Mouse (Mus musculus): Measurements from ENCODE around the gene Rnpep. TPM values are rescaled to one million over a fixed set of nuclear protein-coding genes. Genes with fewer than 3 reads are reported as not detected.

The Rnpep gene
- total and polyA plus RNA-seq, 2 experiments from 2014 or later = 52.4 to 79.7 TPM

- H3K27me3 ChIP-seq (ENCODE audit: insufficient read depth, low read length) = no peaks in the 10 kb centered on the region
- H3K4me2 ChIP-seq (ENCODE audit: low read depth, low read length, poor library complexity, severe bottlenecking) = no peak overlapping the region
- no peak for ATAC-seq (ENCODE audit: low FRiP score)
- H3K27ac ChIP-seq (ENCODE audit: low read depth, low read length) = no peak overlapping the region
- H3K4me3 ChIP-seq (ENCODE audit: low read depth, low read length) = no peak overlapping the region
- H3K9me3 ChIP-seq (ENCODE audit: low read length) = no peaks in the 10 kb centered on the region
- H3K4me1 ChIP-seq (ENCODE audit: insufficient read depth, low read length) = no peaks in the 10 kb centered on the region
- peaks cover 48% of the 10 kb centered on the region for H3K36me3 ChIP-seq (ENCODE audit: insufficient read depth, low read length)
- H3K9ac ChIP-seq (replicated peaks; ENCODE audit: low read length, poor library complexity, severe bottlenecking) = no peak overlapping the region
- 88% methylated on average over 9 of the region's 9 CpGs for WGBS
- no peak for TF ChIP-seq CTCF (IDR thresholded peaks at IDR 0.05)
- no peak for DNase-seq (ENCODE audit: low spot score)
Observed at GRCm38 (mm10) chr1:135263316-135263715, 20.6 kb downstream of the Rnpep start.

DNA sequence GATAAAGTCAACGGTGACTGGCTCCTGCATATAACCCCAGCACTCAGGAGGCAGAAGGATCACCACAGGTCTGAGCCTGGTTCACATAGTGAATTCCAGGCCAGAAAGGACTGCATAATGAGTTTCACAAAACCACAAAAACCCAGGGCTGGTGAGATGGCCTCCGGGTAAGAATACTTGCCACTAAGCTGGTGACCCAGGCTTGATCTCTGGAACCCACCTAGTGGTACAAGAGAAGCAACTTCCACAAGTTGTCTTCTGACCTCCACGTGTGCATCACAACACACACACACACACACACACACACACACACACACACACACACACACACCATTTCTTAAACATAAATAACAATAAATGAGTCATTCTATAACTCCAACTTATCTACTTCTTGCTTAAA is 21.6 kb downstream of the Rnpep start:
- no peak overlapping the region for H3K9ac ChIP-seq (replicated peaks; ENCODE audit: low read length, poor library complexity, severe bottlenecking)
- ATAC-seq (ENCODE audit: low FRiP score) = no peak
- no peaks in the 10 kb centered on the region for H3K9me3 ChIP-seq (ENCODE audit: low read length)
- H3K27me3 ChIP-seq (ENCODE audit: insufficient read depth, low read length) = no peaks in the 10 kb centered on the region
- no peak for DNase-seq (ENCODE audit: low spot score)
- H3K4me1 ChIP-seq (ENCODE audit: insufficient read depth, low read length) = no peaks in the 10 kb centered on the region
- H3K4me3 ChIP-seq (ENCODE audit: low read depth, low read length) = no peak overlapping the region
- no peak overlapping the region for H3K27ac ChIP-seq (ENCODE audit: low read depth, low read length)
- H3K36me3 ChIP-seq (ENCODE audit: insufficient read depth, low read length) = peaks cover 42% of the 10 kb centered on the region
- no peak overlapping the region for H3K4me2 ChIP-seq (ENCODE audit: low read depth, low read length, poor library complexity, severe bottlenecking)
- WGBS = 87% methylated on average over 3 of the region's 3 CpGs
- 0 out of 2 replicates have a peak, but pooled peaks have one; percentile 19 for TF ChIP-seq CTCF (IDR thresholded peaks at IDR 0.05)

DNA sequence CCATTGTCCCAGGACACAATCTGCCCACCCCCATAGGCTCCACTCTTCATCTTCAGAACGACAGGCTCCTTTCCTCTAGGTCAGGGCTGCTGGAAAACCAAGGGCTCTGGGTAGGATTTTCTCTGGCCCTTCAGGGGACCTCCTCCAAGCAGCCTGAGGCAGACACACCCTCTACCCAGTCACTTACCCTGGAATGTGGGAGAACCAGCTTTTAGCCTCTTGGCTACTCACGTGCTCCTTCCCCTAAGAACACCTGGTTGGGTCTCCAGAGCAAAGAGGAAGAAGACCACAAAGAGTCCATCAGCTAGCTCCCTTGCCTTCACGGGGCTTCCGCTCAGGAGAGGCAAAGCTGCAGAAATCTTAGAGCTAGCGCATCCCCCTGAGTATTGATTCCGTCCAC is 23.0 kb downstream of the Rnpep start:
- ATAC-seq (ENCODE audit: low FRiP score) (no peak), DNase-seq (ENCODE audit: low spot score) (no peak)
- Histone ChIP-seq H3K27me3 (ENCODE audit: insufficient read depth, low read length) (no peaks in the 10 kb centered on the region), H3K9ac (replicated peaks; ENCODE audit: low read length, poor library complexity, severe bottlenecking) (no peak overlapping the region), H3K9me3 (ENCODE audit: low read length) (no peaks in the 10 kb centered on the region), H3K27ac (ENCODE audit: low read depth, low read length) (no peak overlapping the region), H3K4me1 (ENCODE audit: insufficient read depth, low read length) (no peaks in the 10 kb centered on the region), H3K4me3 (ENCODE audit: low read depth, low read length) (no peak overlapping the region), H3K4me2 (ENCODE audit: low read depth, low read length, poor library complexity, severe bottlenecking) (no peak overlapping the region), H3K36me3 (ENCODE audit: insufficient read depth, low read length) (peaks cover 31% of the 10 kb centered on the region)
- TF ChIP-seq CTCF (IDR thresholded peaks at IDR 0.05) = no peak
- WGBS = 75% methylated on average over 6 of the region's 6 CpGs

- peak; percentile 90 for TF ChIP-seq CTCF (IDR thresholded peaks at IDR 0.05)
- Histone ChIP-seq H3K36me3 (ENCODE audit: insufficient read depth, low read length) (peaks cover 19% of the 10 kb centered on the region), H3K4me1 (ENCODE audit: insufficient read depth, low read length) (no peaks in the 10 kb centered on the region), H3K27me3 (ENCODE audit: insufficient read depth, low read length) (no peaks in the 10 kb centered on the region), H3K9me3 (ENCODE audit: low read length) (no peaks in the 10 kb centered on the region), H3K4me3 (ENCODE audit: low read depth, low read length) (no peak overlapping the region), H3K9ac (replicated peaks; ENCODE audit: low read length, poor library complexity, severe bottlenecking) (no peak overlapping the region), H3K4me2 (ENCODE audit: low read depth, low read length, poor library complexity, severe bottlenecking) (peak overlapping the region; percentile 43), H3K27ac (ENCODE audit: low read depth, low read length) (no peak overlapping the region)
- WGBS = 1% methylated on average over 10 of the region's 10 CpGs
- ATAC-seq (ENCODE audit: low FRiP score) = peak; percentile 76
- DNase-seq (ENCODE audit: low spot score) = peak; percentile 92
Observed at GRCm38 (mm10) chr1:135259128-135259436, 24.8 kb downstream of the Rnpep start.

GRCm38 (mm10) chr1:135258380-135259127 is 25.3 kb downstream of the Rnpep start, which contains the start of gene Elf3:
Gene Elf3, minus strand, starts transcription at chr1:135258568.
- Histone ChIP-seq H3K27ac (ENCODE audit: low read depth, low read length) (no peak within 1 kb of the TSS; the same call in 1 of the 2 replicates), H3K36me3 (ENCODE audit: insufficient read depth, low read length) (peaks cover 13% of the 10 kb centered on the region), H3K4me1 (ENCODE audit: insufficient read depth, low read length) (no peaks in the 10 kb centered on the region), H3K4me2 (ENCODE audit: low read depth, low read length, poor library complexity, severe bottlenecking) (peak within 1 kb of the TSS; percentile 43), H3K4me3 (ENCODE audit: low read depth, low read length) (no peak within 1 kb of the TSS), H3K27me3 (ENCODE audit: insufficient read depth, low read length) (no peaks in the 10 kb centered on the region), H3K9me3 (ENCODE audit: low read length) (no peaks in the 10 kb centered on the region), H3K9ac (replicated peaks; ENCODE audit: low read length, poor library complexity, severe bottlenecking) (no peak within 1 kb of the TSS)
- ATAC-seq (ENCODE audit: low FRiP score) = peak; percentile 38
- DNase-seq (ENCODE audit: low spot score) = peak; percentile 39
- TF ChIP-seq CTCF (IDR thresholded peaks at IDR 0.05) = no peak
- WGBS = 10% methylated on average over 19 of the region's 19 CpGs

GRCm38 (mm10) chr1:135256299-135256698 is 27.6 kb downstream of the Rnpep start:
- no peak for TF ChIP-seq CTCF (IDR thresholded peaks at IDR 0.05)
- Histone ChIP-seq H3K9me3 (ENCODE audit: low read length) (no peaks in the 10 kb centered on the region), H3K27me3 (ENCODE audit: insufficient read depth, low read length) (no peaks in the 10 kb centered on the region), H3K27ac (ENCODE audit: low read depth, low read length) (no peak overlapping the region), H3K4me3 (ENCODE audit: low read depth, low read length) (no peak overlapping the region), H3K4me2 (ENCODE audit: low read depth, low read length, poor library complexity, severe bottlenecking) (no peak overlapping the region), H3K9ac (replicated peaks; ENCODE audit: low read length, poor library complexity, severe bottlenecking) (no peak overlapping the region), H3K4me1 (ENCODE audit: insufficient read depth, low read length) (no peaks in the 10 kb centered on the region), H3K36me3 (ENCODE audit: insufficient read depth, low read length) (no peaks in the 10 kb centered on the region)
- ATAC-seq (ENCODE audit: low FRiP score) = no peak
- DNase-seq (ENCODE audit: low spot score) = no peak
- WGBS = 78% methylated on average over 6 of the region's 6 CpGs
